Mouse (Mus musculus) heart, adult 2 months (tissue): ENCODE results near the gene Stip1.

Experiments
- CTCF ChIP-seq: fragments of 200-600 bp; IDR thresholded peaks from 2 replicates; pipeline ENCODE4 v1.8.1; 2022; ENCODE audit warnings: antibody characterized with exemption, mild to moderate bottlenecking, moderate library complexity
- POLR2A ChIP-seq: fragments of 200-500 bp; IDR thresholded peaks from 2 replicates; pipeline ENCODE4 v1.6.1; 2011; ENCODE audit warnings: mild to moderate bottlenecking, low read depth, low read length, control low read depth; ENCODE audit not compliant: insufficient read depth

DNA sequence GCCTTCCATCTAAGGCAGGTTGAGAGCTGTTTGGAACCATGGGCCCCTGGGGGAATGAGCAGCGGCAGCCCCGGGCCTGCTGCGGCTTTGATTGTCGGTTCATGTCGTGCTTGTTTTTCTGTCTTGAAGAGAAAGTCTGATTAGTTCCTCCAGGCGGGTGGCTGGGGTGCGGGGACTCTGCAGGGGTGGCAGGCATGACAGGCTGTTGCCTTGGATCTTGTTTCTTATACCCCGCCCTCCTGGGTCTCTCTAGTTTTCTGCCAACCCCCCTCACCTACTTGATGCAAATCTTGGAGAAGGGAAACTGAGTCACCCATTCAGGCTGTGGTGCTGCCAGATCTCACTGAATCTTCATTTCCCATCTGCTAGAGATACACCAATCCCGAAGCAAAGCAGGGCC is 48.8 kb upstream of the Stip1 start:
- TF ChIP-seq POLR2A (no peak), CTCF (no peak)
